Mouse (Mus musculus): ENCODE measurements around the gene Fkbpl. TPM values are rescaled to one million over a fixed set of nuclear protein-coding genes. Genes with fewer than 3 reads are reported as not detected.
A peak's percentile ranks its signal among the peaks of the same experiment; 100 is the strongest.

Fkbpl gene
- polyA plus RNA-seq, 1 experiment from 2014 or later, result 18.4 TPM

GRCm38 (mm10) chr17:34611050-34611449 lies 33.5 kb upstream of the Fkbpl start:
- no peaks in the 10 kb centered on the region for H3K27me3 ChIP-seq
- no peak overlapping the region for H3K4me2 ChIP-seq
- no peak overlapping the region for H3K4me3 ChIP-seq (replicated peaks)
- H3K27ac ChIP-seq, result no peak overlapping the region
- no peak overlapping the region for H3K9ac ChIP-seq
- no peaks in the 10 kb centered on the region for H3K9me3 ChIP-seq (replicated peaks)
- 90% methylated on average over 8 of the region's 8 CpGs for WGBS
- no peak for ATAC-seq (replicated peaks; ENCODE audit: low FRiP score)
- H3K36me3 ChIP-seq, result peaks cover 64% of the 10 kb centered on the region
- peaks cover 29% of the 10 kb centered on the region for H3K4me1 ChIP-seq

DNA sequence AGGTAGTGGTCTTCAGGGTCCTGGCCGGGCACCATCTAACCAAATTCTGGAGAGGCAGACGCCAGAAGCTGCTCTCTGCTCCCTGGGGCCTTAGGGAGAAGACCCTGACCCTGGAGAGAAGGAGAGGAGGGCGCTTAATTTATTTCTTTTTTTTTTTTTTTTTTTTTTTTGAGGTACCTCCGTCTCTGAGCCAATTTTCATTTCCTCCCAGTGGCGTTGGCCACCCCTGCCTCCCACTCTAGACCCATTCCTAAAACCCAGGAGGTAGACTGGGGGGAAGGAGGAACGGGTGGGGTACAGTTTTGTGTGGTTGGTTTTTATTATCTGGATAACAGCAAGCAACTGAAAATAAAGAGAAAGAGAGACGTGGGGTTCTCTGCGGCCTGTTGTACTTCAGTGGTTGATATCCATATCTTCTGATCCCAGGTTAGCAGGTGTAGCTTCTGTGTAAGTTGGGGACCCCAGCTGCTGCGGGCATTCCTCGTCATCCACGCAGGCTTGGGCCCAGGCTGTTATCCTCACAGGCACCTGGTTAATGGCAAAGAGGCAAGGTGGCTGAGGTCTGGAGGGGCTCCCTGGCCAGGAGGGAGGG lies 31.4 kb upstream of the Fkbpl start:
- Histone ChIP-seq H3K36me3 (peaks cover 75% of the 10 kb centered on the region), H3K4me2 (no peak overlapping the region), H3K9ac (no peak overlapping the region), H3K9me3 (replicated peaks) (no peaks in the 10 kb centered on the region), H3K4me3 (replicated peaks) (no peak overlapping the region), H3K27ac (no peak overlapping the region), H3K4me1 (peaks cover 11% of the 10 kb centered on the region), H3K27me3 (no peaks in the 10 kb centered on the region)
- 83% methylated on average over 11 of the region's 11 CpGs for WGBS
- ATAC-seq (replicated peaks; ENCODE audit: low FRiP score), result no peak

DNA sequence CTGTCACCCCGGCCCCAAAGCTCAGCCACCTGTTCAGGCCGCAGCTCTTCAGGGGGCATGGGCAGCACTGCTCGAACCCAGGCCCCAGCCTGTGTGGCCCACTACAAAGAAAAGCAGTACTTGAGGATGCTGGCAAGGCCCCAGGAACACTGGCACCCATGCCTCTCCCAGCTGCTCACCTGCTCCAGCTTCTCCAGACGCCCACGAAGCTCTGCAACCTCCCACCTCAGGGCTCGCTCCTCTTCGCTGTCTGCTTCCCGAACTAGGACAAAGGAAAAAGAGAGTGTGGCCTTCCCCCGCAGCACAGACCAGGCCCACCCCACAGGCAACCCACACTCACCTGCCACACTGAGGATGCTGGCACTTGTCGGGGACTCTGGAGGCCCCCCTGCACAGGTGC lies 30.7 kb upstream of the Fkbpl start:
- H3K36me3 ChIP-seq, result peaks cover 76% of the 10 kb centered on the region
- WGBS, result 89% methylated on average over 10 of the region's 10 CpGs
- no peak for ATAC-seq (replicated peaks; ENCODE audit: low FRiP score)
- no peaks in the 10 kb centered on the region for H3K27me3 ChIP-seq
- no peaks in the 10 kb centered on the region for H3K9me3 ChIP-seq (replicated peaks)
- H3K4me2 ChIP-seq, result no peak overlapping the region
- H3K9ac ChIP-seq, result no peak overlapping the region
- H3K4me3 ChIP-seq (replicated peaks), result no peak overlapping the region
- peaks cover 4% of the 10 kb centered on the region; the same call in 1 of the 2 replicates for H3K4me1 ChIP-seq
- H3K27ac ChIP-seq, result no peak overlapping the region

- ATAC-seq (replicated peaks; ENCODE audit: low FRiP score), result no peak
- Histone ChIP-seq H3K27me3 (no peaks in the 10 kb centered on the region), H3K9ac (no peak within 1 kb of the TSS), H3K4me2 (no peak within 1 kb of the TSS), H3K27ac (peak within 1 kb of the TSS; percentile 18; the same call in 1 of the 2 replicates), H3K4me3 (replicated peaks) (no peak within 1 kb of the TSS), H3K36me3 (peaks cover 89% of the 10 kb centered on the region), H3K9me3 (replicated peaks) (no peaks in the 10 kb centered on the region), H3K4me1 (no peaks in the 10 kb centered on the region)
- 71% methylated on average over 6 of the region's 6 CpGs for WGBS
These were observed 28.7 kb upstream of the Fkbpl start, which contains the start of gene Egfl8 for GRCm38 (mm10) chr17:34615871-34616270. Gene Egfl8 (minus strand): TSS chr17:34615971.

- H3K4me3 ChIP-seq (replicated peaks), result no peak overlapping the region
- H3K9ac ChIP-seq, result no peak overlapping the region
- peaks cover 89% of the 10 kb centered on the region for H3K36me3 ChIP-seq
- no peak overlapping the region for H3K4me2 ChIP-seq
- no peak overlapping the region for H3K27ac ChIP-seq
- H3K9me3 ChIP-seq (replicated peaks), result no peaks in the 10 kb centered on the region
- no peaks in the 10 kb centered on the region for H3K4me1 ChIP-seq
- no peak for ATAC-seq (replicated peaks; ENCODE audit: low FRiP score)
- WGBS, result 21% methylated on average over 6 of the region's 6 CpGs
- no peaks in the 10 kb centered on the region for H3K27me3 ChIP-seq
These were observed 25.6 kb upstream of the Fkbpl start for GRCm38 (mm10) chr17:34618999-34619398.

DNA sequence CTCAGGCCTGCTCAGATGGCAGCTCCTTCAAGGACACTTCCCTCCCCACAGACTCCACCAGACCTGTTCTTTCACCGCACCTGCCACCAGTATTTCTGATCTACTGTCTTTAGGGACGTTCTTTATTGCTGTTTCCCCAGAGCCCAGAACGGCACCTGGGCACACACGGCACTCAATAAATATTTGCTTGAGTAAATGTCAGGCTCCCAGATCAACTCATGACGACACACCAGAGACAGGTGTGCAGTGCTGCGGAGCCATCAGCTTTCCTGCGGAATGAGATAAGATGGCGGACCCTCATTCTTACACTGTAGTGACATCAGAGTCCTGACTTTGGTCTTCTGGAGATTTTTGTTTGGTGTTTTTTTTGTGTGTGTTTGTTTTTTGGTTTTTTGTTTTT lies 23.6 kb upstream of the Fkbpl start:
- WGBS, result 87% methylated on average over 8 of the region's 8 CpGs
- Histone ChIP-seq H3K36me3 (peaks cover 84% of the 10 kb centered on the region), H3K9ac (no peak overlapping the region), H3K4me3 (replicated peaks) (no peak overlapping the region), H3K27ac (no peak overlapping the region), H3K27me3 (no peaks in the 10 kb centered on the region), H3K4me1 (peaks cover 8% of the 10 kb centered on the region), H3K4me2 (no peak overlapping the region), H3K9me3 (replicated peaks) (no peaks in the 10 kb centered on the region)
- ATAC-seq (replicated peaks; ENCODE audit: low FRiP score), result no peak

DNA sequence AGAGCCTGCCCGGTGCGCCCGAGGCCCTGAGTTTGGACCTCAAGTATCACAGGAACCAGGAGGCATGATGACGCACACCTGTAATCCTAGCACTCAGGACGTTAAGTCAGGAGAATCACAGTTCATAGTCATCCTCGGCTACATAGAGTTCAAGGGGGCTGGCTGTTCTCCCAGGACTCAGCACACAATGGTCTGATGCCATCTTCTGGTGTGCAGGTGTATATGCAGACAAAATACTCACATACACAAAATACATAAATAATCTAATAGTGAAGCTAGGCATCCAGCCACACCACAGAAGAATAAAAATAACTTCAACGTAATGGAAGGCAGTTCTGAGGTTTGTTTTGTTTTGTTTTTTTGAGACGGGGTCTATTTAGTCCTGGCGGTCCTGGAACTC lies 21.4 kb upstream of the Fkbpl start:
- WGBS, result 85% methylated on average over 9 of the region's 9 CpGs
- no peaks in the 10 kb centered on the region for H3K27me3 ChIP-seq

DNA sequence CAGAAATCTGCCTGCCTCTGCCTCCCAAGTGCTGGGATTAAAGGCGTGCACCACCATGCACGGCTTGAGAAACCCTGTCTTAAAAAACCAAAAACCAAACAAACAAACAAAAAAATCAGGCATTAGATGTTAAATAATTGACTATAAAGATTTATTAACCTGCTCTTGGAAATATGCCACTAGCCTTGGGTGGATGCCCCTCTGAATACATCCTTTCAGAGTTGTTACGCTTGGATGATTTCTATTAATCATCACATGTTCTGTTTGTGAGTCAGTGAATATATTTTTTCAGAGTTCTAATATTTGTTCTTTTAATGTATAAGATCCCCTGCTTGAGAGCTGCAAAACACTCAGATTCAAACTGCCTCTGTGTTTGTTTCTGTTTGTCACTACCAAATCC lies 19.6 kb upstream of the Fkbpl start:
- no peak overlapping the region for H3K4me2 ChIP-seq
- peaks cover 40% of the 10 kb centered on the region for H3K4me1 ChIP-seq
- peaks cover 4% of the 10 kb centered on the region for H3K27me3 ChIP-seq
- H3K4me3 ChIP-seq (replicated peaks), result no peak overlapping the region
- H3K36me3 ChIP-seq, result peaks cover 53% of the 10 kb centered on the region
- no peak for ATAC-seq (replicated peaks; ENCODE audit: low FRiP score)
- WGBS, result 87% methylated on average over 3 of the region's 3 CpGs
- H3K27ac ChIP-seq, result peak overlapping the region; percentile 22; the same call in 1 of the 2 replicates
- no peaks in the 10 kb centered on the region for H3K9me3 ChIP-seq (replicated peaks)
- no peak overlapping the region for H3K9ac ChIP-seq

More for the DNA sequence above, 21.4 kb upstream of the Fkbpl start:
- Histone ChIP-seq H3K4me3 (replicated peaks) (no peak overlapping the region), H3K36me3 (peaks cover 67% of the 10 kb centered on the region), H3K9ac (no peak overlapping the region), H3K9me3 (replicated peaks) (no peaks in the 10 kb centered on the region), H3K27ac (no peak overlapping the region), H3K4me2 (no peak overlapping the region), H3K4me1 (peaks cover 22% of the 10 kb centered on the region)
- ATAC-seq (replicated peaks; ENCODE audit: low FRiP score), result no peak

GRCm38 (mm10) chr17:34626062-34626772 lies 18.3 kb upstream of the Fkbpl start:
- H3K27ac ChIP-seq, result peak overlapping the region; percentile 95
- peaks cover 17% of the 10 kb centered on the region for H3K27me3 ChIP-seq
- WGBS, result 42% methylated on average over 16 of the region's 16 CpGs
- peak overlapping the region; percentile 94 for H3K4me2 ChIP-seq
- ATAC-seq (replicated peaks; ENCODE audit: low FRiP score), result no peak
- H3K9ac ChIP-seq, result peak overlapping the region; percentile 72
- no peaks in the 10 kb centered on the region for H3K9me3 ChIP-seq (replicated peaks)
- peak overlapping the region; percentile 76 for H3K4me3 ChIP-seq (replicated peaks)
- H3K4me1 ChIP-seq, result peaks cover 52% of the 10 kb centered on the region
- peaks cover 41% of the 10 kb centered on the region for H3K36me3 ChIP-seq

DNA sequence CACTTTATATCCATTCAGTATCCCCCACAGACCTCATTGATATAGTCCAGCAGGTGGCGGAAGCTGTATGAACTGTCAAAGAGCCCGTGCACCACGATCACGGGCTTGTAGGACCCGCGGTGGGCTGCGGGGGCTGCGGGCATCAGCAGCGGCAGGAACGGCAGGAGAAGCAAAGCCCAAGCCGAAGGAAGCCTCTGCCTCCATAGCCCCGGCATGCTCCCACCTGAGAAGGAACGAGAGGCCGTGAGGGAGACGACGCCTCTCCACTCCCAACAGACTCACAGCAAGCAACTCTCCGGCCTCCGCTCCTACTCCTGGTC lies 17.8 kb upstream of the Fkbpl start:
- peaks cover 22% of the 10 kb centered on the region for H3K27me3 ChIP-seq
- peak overlapping the region; percentile 72 for H3K9ac ChIP-seq
- peak; percentile 43; the same call in 1 of the 2 replicates for ATAC-seq (replicated peaks; ENCODE audit: low FRiP score)
- H3K4me3 ChIP-seq (replicated peaks), result peak overlapping the region; percentile 76
- peak overlapping the region; percentile 94 for H3K4me2 ChIP-seq
- peaks cover 57% of the 10 kb centered on the region for H3K4me1 ChIP-seq
- peak overlapping the region; percentile 95 for H3K27ac ChIP-seq
- H3K36me3 ChIP-seq, result peaks cover 35% of the 10 kb centered on the region
- under 1% methylated on average over 18 of the region's 18 CpGs for WGBS
- H3K9me3 ChIP-seq (replicated peaks), result no peaks in the 10 kb centered on the region

GRCm38 (mm10) chr17:34627093-34627942 lies 17.2 kb upstream of the Fkbpl start:
- Histone ChIP-seq H3K27ac (peak overlapping the region; percentile 95), H3K4me2 (peak overlapping the region; percentile 94), H3K9me3 (replicated peaks) (no peaks in the 10 kb centered on the region), H3K4me3 (replicated peaks) (peak overlapping the region; percentile 76), H3K27me3 (peaks cover 28% of the 10 kb centered on the region), H3K4me1 (peaks cover 63% of the 10 kb centered on the region), H3K9ac (peak overlapping the region; percentile 72), H3K36me3 (peaks cover 30% of the 10 kb centered on the region)
- under 1% methylated on average over 45 of the region's 45 CpGs for WGBS
- ATAC-seq (replicated peaks; ENCODE audit: low FRiP score), result peak; percentile 79
